ENCODE assay signal across 8 mouse cellular contexts in genomic region chr10:128498590-128498989, GRCm38 (mm10). TPM values are rescaled to one million over a fixed set of nuclear protein-coding genes. Genes with fewer than 3 reads are reported as not detected.
DNase-seq lines count a peak whose midpoint lies in the region; ATAC-seq and TF ChIP-seq lines count a peak whose summit lies in the region.

TSS of gene Myl6b (minus strand) at chr10:128498685.

- no peaks in the 10 kb centered on the region for H3K9me3 ChIP-seq in hindbrain, postnatal 0 days (ENCODE audit: low read length)

- TF ChIP-seq CTCF in hindbrain, postnatal 0 days (IDR thresholded peaks at IDR 0.05; ENCODE audit: low read depth), result no peak
- no peak; the same call in 1 of the 2 replicates for TF ChIP-seq CTCF in left cerebral cortex, adult 2 months (IDR thresholded peaks at IDR 0.05)

- peak; percentile 87 for ATAC-seq in hindbrain, postnatal 0 days
- peak; percentile 80 for ATAC-seq in megakaryocyte, adult 5-6 weeks (ENCODE audit: poor library complexity, severe bottlenecking)

- H3K4me3 ChIP-seq in hindbrain, postnatal 0 days (ENCODE audit: low read length), result peak within 1 kb of the TSS; percentile 61
- peak within 1 kb of the TSS; percentile 65 for H3K4me3 ChIP-seq in left cerebral cortex, adult 2 months

- H3K27ac ChIP-seq in hindbrain, postnatal 0 days, result peak within 1 kb of the TSS; percentile 85
- peak within 1 kb of the TSS; percentile 84 for H3K27ac ChIP-seq in left cerebral cortex, adult 2 months

- H3K4me2 ChIP-seq in hindbrain, postnatal 0 days (ENCODE audit: low read depth, low read length), result peak within 1 kb of the TSS; percentile 81

- no peaks in the 10 kb centered on the region for H3K27me3 ChIP-seq in hindbrain, postnatal 0 days (ENCODE audit: insufficient read depth, low read length)

- no peaks in the 10 kb centered on the region for H3K36me3 ChIP-seq in hindbrain, postnatal 0 days (ENCODE audit: insufficient read depth, low read length)

- H3K4me1 ChIP-seq in hindbrain, postnatal 0 days (ENCODE audit: insufficient read depth, low read length), result peaks cover 12% of the 10 kb centered on the region

- WGBS in hindbrain, postnatal 0 days, result 0% methylated on average over 27 of the region's 27 CpGs

- DNase-seq in WW6 (ENCODE audit: low read depth, low spot score), result peak; percentile 86
- DNase-seq in cerebellum, postnatal 4 days (ENCODE audit: low spot score in 2 of 2), result peak; percentile 88 to 93
- peak; percentile 97 for DNase-seq in gastrocnemius, adult 18-20 months (ENCODE audit: low spot score)
- DNase-seq in hindbrain, postnatal 0 days (ENCODE audit: low spot score), result peak; percentile 97
- DNase-seq in left cerebral cortex, adult 2 months (ENCODE audit: extremely low spot score in 1 of 2, low spot score in 2 of 2), result peak; percentile 94 to 95
- peak; percentile 95 for DNase-seq in right cerebral cortex, adult 2 months (ENCODE audit: low spot score in 2 of 2)
- DNase-seq in urinary bladder, postnatal 14 days (ENCODE audit: low spot score), result peak; percentile 96

- peak within 1 kb of the TSS; percentile 54 for H3K9ac ChIP-seq in hindbrain, postnatal 0 days (replicated peaks; ENCODE audit: low read length)

- intact Hi-C loops in left cerebral cortex, adult 2 months (cut with DNase I), result no loop called here

RNA-seq across cellular contexts. Expression of gene Myl6b, which starts in this region (rescaled TPM):
- total RNA-seq in gastrocnemius, adult 18-20 months (2021), result 10 to 100 TPM in 1 of 2 experiments, 1 to 10 TPM in 1; 9.0 to 28.2 TPM
- 27.1 and 34.6 TPM in 2 replicates for total RNA-seq in hindbrain, postnatal 0 days (2014; rRNA removed)
- 4.2 and 4.9 TPM in 2 replicates for polyA plus RNA-seq in hindbrain, postnatal 0 days (2015; fragmentation: Nextera tagmentation; extraction: Ambion mirVana)
- total RNA-seq in left cerebral cortex, adult 2 months (2021), result 10 to 100 TPM; 30.7 to 32.9 TPM
- 3.4 and 5.8 TPM in 2 replicates for total RNA-seq in megakaryocyte, adult 5-6 weeks (2015)
- total RNA-seq in megakaryocyte, adult 5-6 weeks (2017), result 0.99 and 2.0 TPM in 2 replicates

Comparison
In these comparisons a context has a peak if more than half of its experiments do, and no peak if none do; other contexts are left out.
1. Peak in every context shown above with its lines: DNase-seq, ATAC-seq, H3K4me3 ChIP-seq and H3K27ac ChIP-seq.